Mouse (Mus musculus) lung, adult 2 months (tissue): ENCODE measurements around the gene Olfr1378.

ENCODE experiments used
- CTCF ChIP-seq: fragments of 200-500 bp; IDR thresholded peaks from 2 replicates; pipeline ENCODE4 v1.5.1; 2011; ENCODE audit warnings: mild to moderate bottlenecking, low read length, control low read depth; ENCODE audit not compliant: insufficient read depth
- POLR2A ChIP-seq: fragments of 200-500 bp; IDR thresholded peaks from 2 replicates; pipeline ENCODE4 v1.6.1; 2011; ENCODE audit warnings: low read depth, mild to moderate bottlenecking, control low read depth, low read length, borderline replicate concordance; ENCODE audit errors: extremely low read depth

DNA sequence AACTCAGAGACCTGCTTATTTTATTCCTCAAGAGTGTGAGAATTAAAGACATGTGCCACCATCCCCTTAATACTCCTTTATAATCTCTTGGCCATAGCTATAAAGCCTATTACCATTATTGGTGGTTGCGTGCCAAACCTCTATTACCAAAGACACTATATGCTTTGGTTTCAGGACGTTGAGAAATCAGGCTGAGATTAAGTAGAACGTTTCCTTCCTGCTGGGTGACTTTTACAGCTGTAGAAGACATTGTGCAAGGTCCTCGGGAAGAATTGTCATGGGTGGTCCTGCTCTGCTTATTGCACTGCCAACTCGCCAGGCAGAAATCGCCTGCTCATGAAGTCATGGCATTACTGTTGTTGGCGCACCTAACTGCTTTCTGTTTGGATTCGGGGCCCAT, 27.9 kb upstream of the Olfr1378 start:
- no peak for TF ChIP-seq CTCF
- no peak for TF ChIP-seq POLR2A
